Mouse (Mus musculus) CH12.LX (cell line): ENCODE results near the gene Gsdma2. TPM values are rescaled to one million over a fixed set of nuclear protein-coding genes. Genes with fewer than 3 reads are reported as not detected.
A peak's percentile ranks its signal among the peaks of the same experiment; 100 is the strongest.
"Not testable (repeated sequence)": the region's sequence is repeated elsewhere in the genome, so short reads cannot be mapped to it uniquely, and the experiment has no call there.

ENCODE experiments used
- DNase-seq: peaks from one replicate; pipeline ENCODE4 v3.0.0-alpha.2; 2013; ENCODE audit errors: extremely low read depth
- H3K27ac ChIP-seq: 2 replicates; pipeline ENCODE4 v1.5.1; 2012; ENCODE audit warnings: low read depth, mild to moderate bottlenecking, control low read depth, moderate library complexity; ENCODE audit not compliant: insufficient read depth
- H3K27me3 ChIP-seq: replicated peaks from 2 replicates; pipeline ENCODE3; 2012; ENCODE audit warnings: inconsistent platforms
- H3K36me3 ChIP-seq, 2 experiments: replicated peaks in 1 of 2; 2 replicates each; pipeline versions ENCODE3 to v1.6.1; 2012; ENCODE audit warnings: inconsistent platforms in 1 of 2, low read length in 1 of 2, mild to moderate bottlenecking in 1 of 2, mixed read lengths in 1 of 2, moderate library complexity in 1 of 2; ENCODE audit not compliant: control insufficient read depth in 1 of 2, insufficient read depth in 1 of 2
- H3K4me1 ChIP-seq, 2 experiments: 2 replicates each; pipeline ENCODE4 v1.6.1; 2012; ENCODE audit warnings: inconsistent platforms in 1 of 2, moderate library complexity in 1 of 2; ENCODE audit not compliant: insufficient read depth in 2 of 2, control insufficient read depth in 1 of 2
- H3K4me2 ChIP-seq: 2 replicates; pipeline ENCODE4 v1.6.1; 2012; ENCODE audit warnings: low read depth, mild to moderate bottlenecking, control low read depth; ENCODE audit not compliant: poor library complexity, insufficient read depth, severe bottlenecking
- H3K4me3 ChIP-seq, 3 experiments: fragments of 150-350 bp in 1 of 3; sonication (generic) in 1 of 3; replicated peaks in 1 of 3; 2 replicates each; pipeline versions ENCODE3 to v1.5.1; 2011 to 2012; ENCODE audit warnings: low read depth in 2 of 3, low read length in 2 of 3, mild to moderate bottlenecking in 2 of 3, moderate library complexity in 2 of 3, control low read depth in 1 of 3, improper control_type of control experiment in 1 of 3, inconsistent platforms in 1 of 3, mixed read lengths in 1 of 3; ENCODE audit not compliant: poor library complexity in 1 of 3
- H3K79me2 ChIP-seq: replicated peaks from 2 replicates; pipeline ENCODE4 v1.6.1; 2012; ENCODE audit warnings: mild to moderate bottlenecking, moderate library complexity; ENCODE audit not compliant: control insufficient read depth, poor library complexity, insufficient read depth, severe bottlenecking; ENCODE audit errors: extremely low read depth
- H3K9ac ChIP-seq: 2 replicates; pipeline ENCODE4 v1.6.1; 2012; ENCODE audit warnings: low read depth, mild to moderate bottlenecking, control low read depth, moderate library complexity; ENCODE audit not compliant: insufficient read depth
- H3K9me3 ChIP-seq: replicated peaks from 2 replicates; pipeline ENCODE3; 2012; ENCODE audit warnings: low read length, inconsistent platforms, mixed read lengths
- BHLHE40 ChIP-seq: IDR thresholded peaks from 2 replicates; pipeline ENCODE4 v1.6.1; 2011; ENCODE audit warnings: mild to moderate bottlenecking, low read depth, low read length, improper control_type of control experiment
- CHD1 ChIP-seq: IDR thresholded peaks from 2 replicates; pipeline ENCODE4 v1.6.1; 2012; ENCODE audit warnings: low read depth, low read length, improper control_type of control experiment, inconsistent platforms
- CHD2 ChIP-seq: IDR thresholded peaks from 2 replicates; pipeline ENCODE4 v1.6.1; 2011; ENCODE audit warnings: low read length, improper control_type of control experiment
- CTCF ChIP-seq, 2 experiments: IDR thresholded peaks in 1 of 2; conservative IDR thresholded peaks in 1 of 2; 2 replicates each; pipeline ENCODE4 v1.5.1; 2011 to 2012; ENCODE audit warnings: low read depth in 2 of 2, low read length in 2 of 2, improper control_type of control experiment in 1 of 2, inconsistent platforms in 1 of 2, mild to moderate bottlenecking in 1 of 2, moderate library complexity in 1 of 2
- ELF1 ChIP-seq: IDR thresholded peaks from 2 replicates; pipeline ENCODE4 v1.6.1; 2014; ENCODE audit warnings: low read depth, mild to moderate bottlenecking, inconsistent platforms, low read length, improper control_type of control experiment
- EP300 ChIP-seq: IDR thresholded peaks from 2 replicates; pipeline ENCODE4 v1.6.1; 2011; ENCODE audit warnings: low read length, improper control_type of control experiment
- ETS1 ChIP-seq: conservative IDR thresholded peaks from 2 replicates; pipeline ENCODE4 v1.6.1; 2012; ENCODE audit warnings: low read depth, mild to moderate bottlenecking, inconsistent platforms, low read length, improper control_type of control experiment, moderate library complexity
- GABPA ChIP-seq: IDR thresholded peaks from 2 replicates; pipeline ENCODE4 v1.6.1; 2012; ENCODE audit warnings: low read depth, low read length, improper control_type of control experiment, inconsistent platforms; ENCODE audit not compliant: insufficient replicate concordance
- JUND ChIP-seq: conservative IDR thresholded peaks from 2 replicates; pipeline ENCODE4 v1.6.1; 2011; ENCODE audit warnings: low read depth, low read length, improper control_type of control experiment
- MAFK ChIP-seq: IDR thresholded peaks from 2 replicates; pipeline ENCODE4 v1.6.1; 2011; ENCODE audit warnings: low read length, improper control_type of control experiment; ENCODE audit not compliant: insufficient replicate concordance
- MXI1 ChIP-seq: IDR thresholded peaks from 2 replicates; pipeline ENCODE4 v1.6.1; 2011; ENCODE audit warnings: mild to moderate bottlenecking, low read depth, low read length, improper control_type of control experiment
- NELFE ChIP-seq: IDR thresholded peaks from 2 replicates; pipeline ENCODE4 v1.6.1; 2011; ENCODE audit warnings: low read depth, low read length, improper control_type of control experiment
- RAD21 ChIP-seq: IDR thresholded peaks from 2 replicates; pipeline ENCODE4 v1.6.1; 2011; ENCODE audit warnings: low read depth, mild to moderate bottlenecking, low read length, improper control_type of control experiment, moderate library complexity
- SMC3 ChIP-seq: IDR thresholded peaks from 2 replicates; pipeline ENCODE4 v1.6.1; 2011; ENCODE audit warnings: low read depth, low read length, improper control_type of control experiment
- TCF12 ChIP-seq: IDR thresholded peaks from 2 replicates; pipeline ENCODE4 v1.6.1; 2014; ENCODE audit warnings: low read depth, mild to moderate bottlenecking, inconsistent platforms, low read length, improper control_type of control experiment
- USF1 ChIP-seq: IDR thresholded peaks from 2 replicates; pipeline ENCODE4 v1.6.1; 2014; ENCODE audit warnings: low read depth, mild to moderate bottlenecking, inconsistent platforms, low read length, improper control_type of control experiment
- USF2 ChIP-seq: conservative IDR thresholded peaks from 2 replicates; pipeline ENCODE4 v1.6.1; 2011; ENCODE audit warnings: low read depth, low read length, improper control_type of control experiment
- ZKSCAN1 ChIP-seq: IDR thresholded peaks from 2 replicates; pipeline ENCODE4 v1.6.1; 2012; ENCODE audit warnings: low read depth, inconsistent platforms, low read length, improper control_type of control experiment, borderline replicate concordance
- ZMIZ1 ChIP-seq: IDR thresholded peaks from 2 replicates; pipeline ENCODE4 v1.6.1; 2012; ENCODE audit warnings: low read depth, mild to moderate bottlenecking, inconsistent platforms, low read length, improper control_type of control experiment
- dilution Hi-C: fragments of 300-500 bp; cut with MboI; formaldehyde crosslinking; loops from 2 replicates; pipeline ENCODE4 v1.14.3; 2020; ENCODE audit warnings: low sequenced_read_pairs; ENCODE audit not compliant: extremely low pct_unique_long_range_greater_than_20kb, extremely low pct_ligation_motif_present
- in situ Hi-C: fragments of 300-500 bp; cut with MboI; formaldehyde crosslinking; loops from 3 replicates; pipeline ENCODE4 v1.14.3; 2019; ENCODE audit warnings: low sequenced_read_pairs, low pct_ligation_motif_present, low pct_unique_long_range_greater_than_20kb, mixed read lengths
- polyA plus RNA-seq: library from polyadenylated mRNA; unstranded; fragments of >175 nt; gene quantifications from 2 replicates; pipeline ENCODE4 v1.2.1, GENCODE M21; 2012; ENCODE audit warnings: low read depth; ENCODE audit not compliant: insufficient read length
- total RNA-seq, 2 experiments: library from RNA; depleted of rRNA; stranded (reverse); fragments of 300-350 nt in 1 of 2; fragments of >200 nt in 1 of 2; gene quantifications; 2 replicates each; pipeline ENCODE4 v1.2.3; 2012 to 2014

Gsdma2 gene
- total and polyA plus RNA-seq, 3 experiments: not detected

DNA sequence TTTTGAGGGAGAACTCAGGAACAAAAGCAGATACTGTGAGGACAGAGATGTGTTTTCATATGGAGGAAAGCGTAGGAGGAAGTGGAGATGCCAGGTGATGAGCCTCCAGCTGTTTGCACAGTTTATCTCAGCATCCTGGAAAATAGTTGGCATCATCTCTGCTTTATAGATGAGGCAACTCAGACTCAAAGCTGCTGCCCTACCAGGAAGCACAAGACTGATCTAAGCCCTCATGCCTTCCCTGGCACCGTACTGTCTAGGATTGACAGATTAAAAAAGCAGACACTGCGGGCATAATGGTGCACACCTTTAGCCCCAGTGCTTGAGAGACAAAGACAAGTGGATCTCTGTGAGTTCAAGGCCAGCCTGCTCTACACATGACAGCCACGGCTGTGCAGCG is 15.9 kb upstream of the Gsdma2 start:
- Histone ChIP-seq H3K4me2 (no peak overlapping the region), H3K4me3 (no peak overlapping the region), H3K36me3 (no peaks in the 10 kb centered on the region), H3K79me2 (no peaks in the 10 kb centered on the region), H3K9me3 (no peaks in the 10 kb centered on the region), H3K27ac (no peak overlapping the region), H3K27me3 (peaks cover 63% of the 10 kb centered on the region), H3K9ac (no peak overlapping the region), H3K4me1 (peaks cover 0 to 5% of the 10 kb centered on the region in 2 experiments; a peak in 2 of 4 replicates)
- in situ Hi-C loops: loop anchor here (5.0 to 25.0 kb wide), 2 partner anchors 78 to 293 kb away; partner anchors contain the start of genes Neurod2, Ppp1r1b and Zpbp2
- dilution Hi-C loops: no loop called here
- TF ChIP-seq USF1 (no peak), MAFK (no peak), ZKSCAN1 (no peak), USF2 (no peak), SMC3 (no peak), EP300 (no peak), ZMIZ1 (no peak), BHLHE40 (no peak), JUND (no peak), MXI1 (no peak), CHD1 (no peak), CHD2 (no peak), RAD21 (no peak), ELF1 (no peak), GABPA (no peak), TCF12 (no peak), ETS1 (no peak)
- no peak for DNase-seq

DNA sequence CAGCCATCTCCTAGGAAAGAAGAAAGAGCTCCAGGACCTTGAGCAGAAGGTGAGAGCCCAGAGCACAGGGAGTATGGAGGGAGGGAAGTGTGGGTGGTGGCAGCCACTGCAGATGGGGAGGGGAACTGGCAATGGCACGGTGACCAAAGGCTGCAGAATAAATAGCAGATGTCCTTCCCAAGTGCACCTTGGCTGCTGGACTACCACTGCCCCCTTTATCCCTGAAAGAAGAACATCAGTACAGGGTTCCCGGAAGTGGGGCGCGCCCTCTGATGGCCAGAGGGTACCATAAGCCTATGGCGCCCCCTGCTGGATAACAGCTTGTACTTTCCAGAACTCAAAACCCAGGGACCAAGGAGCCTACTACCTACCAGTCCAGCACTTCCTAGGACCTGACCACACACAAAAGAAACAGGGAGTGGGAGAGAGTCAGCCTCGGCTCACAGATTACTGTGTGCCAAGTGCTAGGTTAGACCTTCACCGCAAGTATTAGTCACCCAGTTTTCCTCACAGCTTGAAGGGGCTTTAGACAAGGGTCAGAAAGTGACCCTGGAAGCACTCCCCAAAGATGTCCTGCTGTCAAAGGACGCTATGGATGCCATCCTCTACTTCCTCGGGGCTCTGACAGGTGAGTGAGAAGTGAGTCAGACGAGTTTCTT is 11.1 kb upstream of the Gsdma2 start:
- H3K27me3 ChIP-seq: peaks cover 40% of the 10 kb centered on the region
- H3K9ac ChIP-seq, H3K79me2 ChIP-seq: not testable (repeated sequence)
- TF ChIP-seq NELFE: peak; percentile 19; the same call in 1 of the 2 replicates
- peak; percentile 45 for TF ChIP-seq RAD21
- peak; percentile 43 to 77; a peak in 3 of 4 replicates for TF ChIP-seq CTCF (conservative IDR thresholded peaks at IDR 0.05 in 1 of 2, IDR thresholded peaks at IDR 0.05 in 1 of 2; ENCODE audit: low read depth in 2 of 2, low read length in 2 of 2)
- TF ChIP-seq ELF1: peak; percentile 91
- peak; percentile 56 for TF ChIP-seq SMC3
- TF ChIP-seq, all 38 proteins: peak for 5; not testable (repeated sequence) for 33
- H3K4me1 ChIP-seq: peaks cover 5 to 14% of the 10 kb centered on the region in 2 experiments
- peak overlapping the region; percentile 53 for H3K4me2 ChIP-seq
- H3K9me3 ChIP-seq, H3K4me3 ChIP-seq, H3K27ac ChIP-seq, dilution Hi-C loops, H3K36me3 ChIP-seq: not testable (repeated sequence)
- peak; percentile 53 for DNase-seq
- in situ Hi-C loops: loop anchor here (25.0 kb wide), 1 partner anchor 298 kb away; the partner anchor contains the start of genes Neurod2 and Ppp1r1b
